Mouse (Mus musculus) limb, embryonic 11.5 days (tissue): ENCODE data around the gene Rnaseh2a. TPM values are rescaled to one million over a fixed set of nuclear protein-coding genes. Genes with fewer than 3 reads are reported as not detected.
A peak's percentile ranks its signal among the peaks of the same experiment; 100 is the strongest.

ENCODE experiments used
- ATAC-seq: fragments of 200-750 bp; cut with Nextera tagmentation; 2 replicates; pipeline ENCODE4 v1.8.0; 2017; ENCODE audit warnings: low read depth; ENCODE audit not compliant: insufficient number of reproducible peaks, low FRiP score, low TSS enrichment
- DNase-seq: peaks from one replicate; pipeline ENCODE4 v3.0.0-alpha.2; 2015; ENCODE audit warnings: low spot score
- H3K27ac ChIP-seq: fragments of 300-500 bp; sonication (generic); replicated peaks from 2 replicates; pipeline ENCODE4 v1.5.1; 2014; ENCODE audit warnings: low read depth, mild to moderate bottlenecking, low read length
- H3K27me3 ChIP-seq: fragments of 300-500 bp; sonication (generic); 2 replicates; pipeline ENCODE4 v1.6.1; 2014; ENCODE audit warnings: mild to moderate bottlenecking, low read length, mixed read lengths; ENCODE audit not compliant: control insufficient read depth, insufficient read depth
- H3K36me3 ChIP-seq: fragments of 300-500 bp; sonication (generic); 2 replicates; pipeline ENCODE4 v1.6.1; 2014; ENCODE audit warnings: mild to moderate bottlenecking, low read length, moderate library complexity, mixed read lengths; ENCODE audit not compliant: control insufficient read depth, insufficient read depth
- H3K4me1 ChIP-seq: fragments of 300-500 bp; sonication (generic); 2 replicates; pipeline ENCODE4 v1.6.1; 2014; ENCODE audit warnings: low read length, mixed read lengths; ENCODE audit not compliant: control insufficient read depth, insufficient read depth
- H3K4me2 ChIP-seq: fragments of 300-500 bp; sonication (generic); 2 replicates; pipeline ENCODE4 v1.6.1; 2014; ENCODE audit warnings: low read depth, mild to moderate bottlenecking, moderate library complexity; ENCODE audit not compliant: severe bottlenecking
- H3K4me3 ChIP-seq: fragments of 300-500 bp; sonication (generic); 2 replicates; pipeline ENCODE4 v1.5.1; 2014; ENCODE audit warnings: low read depth, low read length
- H3K9ac ChIP-seq: fragments of 300-500 bp; sonication (generic); 2 replicates; pipeline ENCODE4 v1.6.1; 2014; ENCODE audit warnings: mild to moderate bottlenecking, low read length
- H3K9me3 ChIP-seq: fragments of 300-500 bp; sonication (generic); 2 replicates; pipeline ENCODE4 v1.6.1; 2016; ENCODE audit warnings: low read length; ENCODE audit not compliant: control insufficient read depth
- WGBS: fragments of 180-500 bp; shearing (Covaris S2); extraction: QIAGEN DNeasy Blood & Tissue Kit; methylation state at CpG from one replicate; pipeline ENCODE4 v1.1.7; 2014; 5-methylcytosine and 5-hydroxymethylcytosine counted together
- polyA plus RNA-seq: library from polyadenylated mRNA; unstranded; fragments of >200 nt; fragmentation: Nextera tagmentation; extraction: Ambion mirVana; gene quantifications from 2 replicates; pipeline ENCODE4 v1.2.1, GENCODE M21; 2014

Gene Rnaseh2a
- polyA plus RNA-seq, 1 experiment from 2014 or later = 133 TPM

DNA sequence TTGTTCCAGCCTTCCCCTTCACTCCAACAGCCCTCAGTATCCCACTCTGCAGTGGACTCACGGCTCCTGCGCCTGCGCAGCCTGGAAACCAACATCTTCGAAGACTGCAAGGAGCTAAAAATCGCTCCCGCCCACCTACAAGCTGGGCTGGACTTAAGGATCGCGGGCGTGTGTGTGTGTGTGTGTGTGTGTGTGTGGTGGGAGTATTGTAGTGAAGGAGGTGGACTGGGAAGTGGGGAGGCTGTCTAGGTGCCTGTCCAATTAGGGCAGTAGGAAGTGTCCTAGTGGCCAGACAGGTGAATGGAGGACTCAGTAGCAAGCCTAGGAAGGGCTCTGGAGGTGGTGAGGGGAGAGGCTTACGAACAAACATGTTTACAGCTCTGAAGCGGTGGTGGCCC lies 24.3 kb downstream of the Rnaseh2a start:
- Histone ChIP-seq H3K9ac (no peak overlapping the region), H3K4me3 (no peak overlapping the region), H3K4me2 (peak overlapping the region; percentile 72; the same call in 1 of the 2 replicates), H3K27me3 (peaks cover 43% of the 10 kb centered on the region), H3K4me1 (peaks cover 9% of the 10 kb centered on the region), H3K9me3 (no peaks in the 10 kb centered on the region), H3K27ac (no peak overlapping the region), H3K36me3 (no peaks in the 10 kb centered on the region)
- DNase-seq = no peak
- WGBS = 4% methylated on average over 11 of the region's 11 CpGs
- ATAC-seq = 0 out of 2 replicates have a peak, but pooled peaks have one; percentile 20

DNA sequence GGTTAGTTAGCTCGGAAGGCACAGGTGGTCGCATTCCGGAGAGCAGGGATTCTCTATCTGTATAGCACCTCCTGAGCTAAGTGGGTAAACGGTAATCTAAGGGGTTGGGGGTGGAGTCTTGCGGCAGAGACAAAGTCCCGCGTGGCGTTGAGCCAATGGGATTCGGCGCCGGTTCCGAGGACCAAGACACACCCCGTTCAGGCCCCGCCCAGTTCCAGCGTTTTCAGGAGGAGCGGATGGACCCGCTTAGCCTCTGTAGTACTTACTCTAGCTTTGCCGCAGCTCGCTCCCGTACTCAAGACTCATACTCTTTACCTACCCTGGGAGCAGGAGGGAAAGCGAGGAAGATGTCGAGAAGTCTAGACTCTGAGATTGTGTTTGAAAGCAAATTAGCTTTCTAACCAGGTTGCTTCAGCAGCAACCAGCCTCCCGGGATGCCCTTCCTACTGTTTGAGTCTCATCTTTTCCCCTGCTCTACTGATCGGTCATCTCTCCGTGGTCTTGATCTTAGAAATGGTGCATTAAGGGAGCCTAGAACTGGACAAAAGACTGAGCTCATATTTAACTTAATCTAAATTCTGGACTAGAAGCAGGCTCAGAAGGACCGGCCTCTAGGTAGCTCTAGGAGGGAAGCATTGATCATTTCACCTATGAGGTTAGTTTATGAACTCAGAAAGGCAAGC lies 24.9 kb downstream of the Rnaseh2a start:
- Histone ChIP-seq H3K9ac (no peak overlapping the region), H3K4me2 (no peak overlapping the region), H3K36me3 (no peaks in the 10 kb centered on the region), H3K4me1 (peaks cover 9% of the 10 kb centered on the region), H3K27ac (no peak overlapping the region), H3K4me3 (no peak overlapping the region), H3K27me3 (peaks cover 40% of the 10 kb centered on the region), H3K9me3 (no peaks in the 10 kb centered on the region)
- 3% methylated on average over 26 of the region's 26 CpGs for WGBS
- DNase-seq (peak; percentile 62), ATAC-seq (0 out of 2 replicates have a peak, but pooled peaks have one; percentile 48)

DNA sequence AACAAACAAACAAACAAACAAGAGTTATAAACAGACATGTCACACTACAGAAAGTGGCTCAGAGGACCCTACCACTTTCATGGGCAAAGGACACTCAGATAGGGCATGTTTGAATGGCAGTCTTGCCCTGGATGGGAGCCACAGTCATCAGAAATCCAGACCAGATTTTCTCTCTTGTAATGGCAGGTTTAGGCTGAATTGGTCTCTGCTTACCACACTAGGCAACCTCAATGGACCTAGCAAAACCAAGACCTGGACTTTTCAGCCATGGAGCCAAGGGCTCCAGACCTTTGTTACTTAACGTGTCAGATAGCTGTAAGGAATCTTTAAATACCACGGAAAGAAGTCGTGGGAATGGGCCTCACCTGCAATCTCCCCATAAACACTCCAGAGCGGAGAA lies 25.9 kb downstream of the Rnaseh2a start:
- ATAC-seq (no peak), DNase-seq (no peak)
- Histone ChIP-seq H3K27me3 (peaks cover 40% of the 10 kb centered on the region), H3K9me3 (no peaks in the 10 kb centered on the region), H3K27ac (no peak overlapping the region), H3K36me3 (no peaks in the 10 kb centered on the region), H3K4me3 (no peak overlapping the region), H3K4me2 (no peak overlapping the region), H3K4me1 (peaks cover 9% of the 10 kb centered on the region), H3K9ac (no peak overlapping the region)
- WGBS = 18% methylated on average over 4 of the region's 4 CpGs

DNA sequence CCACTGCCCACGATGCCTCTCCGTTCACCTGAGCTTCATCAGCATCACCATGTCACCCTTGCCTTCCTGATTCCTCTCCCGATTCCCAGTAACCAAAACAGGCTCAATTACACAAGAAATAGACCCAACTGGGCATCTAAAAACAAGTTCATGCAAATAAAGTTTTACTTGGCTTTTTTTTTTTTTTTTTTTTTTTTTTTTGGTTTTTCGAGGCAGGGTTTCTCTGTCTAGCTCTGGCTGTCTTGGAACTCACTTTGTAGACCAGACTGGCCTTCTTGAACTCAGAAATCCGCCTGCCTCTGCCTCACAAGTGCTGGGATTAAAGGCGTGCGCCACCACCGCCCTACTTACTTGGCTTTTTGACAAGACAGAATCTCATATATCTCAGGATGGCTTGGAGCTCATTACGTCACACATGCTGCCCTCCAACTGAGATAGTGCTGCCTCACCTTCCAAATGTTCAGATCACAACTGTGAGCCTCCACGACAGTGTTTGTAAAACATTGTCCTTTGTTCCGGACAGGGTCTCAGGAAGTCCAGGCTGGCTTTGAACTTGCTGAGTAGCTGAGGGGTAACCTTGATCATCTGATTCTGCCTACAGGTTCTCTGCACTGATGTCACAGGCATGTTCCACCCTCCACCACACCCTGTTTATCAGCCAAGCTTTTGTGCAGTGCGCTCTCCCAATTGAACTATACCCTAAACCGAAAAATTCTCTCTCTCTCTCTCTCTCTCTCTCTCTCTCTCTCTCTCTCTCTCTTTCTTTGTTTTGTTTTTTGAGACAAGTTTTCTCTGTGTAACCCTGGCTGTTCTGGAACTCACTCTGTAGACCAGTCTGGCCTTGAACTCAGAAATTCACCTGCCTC lies 31.7 kb downstream of the Rnaseh2a start:
- Histone ChIP-seq H3K27ac (no peak overlapping the region), H3K4me3 (no peak overlapping the region), H3K27me3 (peaks cover 39% of the 10 kb centered on the region), H3K9ac (no peak overlapping the region), H3K4me1 (peaks cover 16% of the 10 kb centered on the region), H3K9me3 (no peaks in the 10 kb centered on the region; the same call in 1 of the 2 replicates), H3K4me2 (no peak overlapping the region; the same call in 1 of the 2 replicates), H3K36me3 (no peaks in the 10 kb centered on the region)
- DNase-seq (no peak), ATAC-seq (no peak)
- WGBS = 64% methylated on average over 13 of the region's 13 CpGs

DNA sequence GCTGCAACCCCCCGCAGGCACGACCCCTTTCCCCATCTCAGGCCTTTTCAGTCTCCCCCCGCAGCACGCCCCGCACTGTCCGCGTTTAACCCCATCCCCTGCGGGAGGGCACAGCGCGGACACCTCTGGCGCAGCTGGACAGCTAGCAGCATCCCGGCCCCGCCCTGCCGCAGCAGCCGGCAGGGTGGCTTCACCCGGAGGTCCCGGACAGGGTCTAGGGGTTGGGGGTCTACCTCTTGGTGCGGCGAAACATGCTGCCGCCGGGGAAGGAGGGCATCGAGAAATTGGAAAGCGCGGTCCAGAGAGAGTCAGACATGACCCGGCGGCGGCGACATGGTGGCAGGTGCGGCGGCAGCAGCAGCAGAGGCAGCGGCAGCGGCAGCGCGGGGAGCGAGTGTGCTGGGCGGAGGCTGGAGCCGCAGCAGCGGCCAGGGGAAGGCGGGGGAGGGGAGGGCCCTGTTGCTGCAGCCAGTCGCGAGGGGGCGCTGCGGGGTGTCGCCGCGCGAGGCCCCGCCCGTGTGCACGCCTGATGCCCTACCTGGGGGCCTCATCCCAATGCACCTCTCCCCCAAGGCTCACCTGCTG lies 32.5 kb downstream of the Rnaseh2a start, which contains the start of gene Mast1:
TSS of gene Mast1 (minus strand) at position 398 of the 585 bp plus-strand sequence.
- peak; percentile 73 for DNase-seq
- Histone ChIP-seq H3K36me3 (no peaks in the 10 kb centered on the region), H3K4me1 (peaks cover 16% of the 10 kb centered on the region), H3K27me3 (peaks cover 41% of the 10 kb centered on the region), H3K9me3 (no peaks in the 10 kb centered on the region; the same call in 1 of the 2 replicates), H3K9ac (peak within 1 kb of the TSS; percentile 40; the same call in 1 of the 2 replicates), H3K4me3 (peak within 1 kb of the TSS; percentile 40), H3K27ac (no peak within 1 kb of the TSS), H3K4me2 (peak within 1 kb of the TSS; percentile 69)
- under 1% methylated on average over 50 of the region's 50 CpGs for WGBS
- peak; percentile 27; the same call in 1 of the 2 replicates for ATAC-seq

DNA sequence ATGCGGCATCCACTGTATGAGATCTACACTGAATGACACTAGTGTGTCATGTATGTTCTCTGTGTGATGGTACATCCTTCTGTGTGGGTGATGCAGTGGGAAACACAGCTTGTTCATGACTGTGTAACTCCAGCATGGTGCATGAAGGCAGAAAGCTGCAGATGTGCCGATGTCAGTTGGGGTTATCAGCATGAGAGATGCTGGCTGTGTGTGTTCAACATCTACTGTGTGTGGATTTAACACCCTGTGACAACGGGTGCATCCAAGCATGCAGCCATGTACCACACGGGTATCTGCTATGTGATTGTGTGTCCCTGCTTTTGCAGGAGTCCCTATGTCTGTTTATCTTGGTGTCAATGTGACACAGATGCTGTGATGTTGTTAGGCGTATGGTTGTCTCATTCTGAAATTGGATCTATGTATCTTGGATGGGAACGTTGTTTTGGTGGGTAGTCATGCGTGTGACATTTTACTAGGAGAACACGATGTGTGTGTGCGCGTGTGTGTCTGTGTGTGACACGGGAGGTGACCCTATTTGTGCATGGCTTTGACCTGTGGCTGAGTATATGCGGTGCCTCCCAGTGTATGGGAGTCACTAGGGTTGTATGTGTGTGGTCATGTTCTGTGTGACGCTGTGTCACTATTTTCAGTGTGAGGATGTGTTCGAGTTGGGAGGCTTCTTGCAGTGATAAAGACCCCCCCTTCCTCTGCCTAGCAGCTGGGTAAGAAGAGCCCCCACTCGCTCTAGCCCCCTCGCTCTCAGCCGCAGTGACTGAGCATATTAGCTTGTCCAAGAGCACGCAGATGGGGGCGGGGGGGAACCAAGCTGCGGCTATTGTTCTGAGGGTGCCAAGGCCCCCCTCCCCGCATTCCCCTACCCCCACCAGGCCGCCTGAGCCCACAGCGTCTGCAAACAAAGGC lies 33.3 kb downstream of the Rnaseh2a start:
- Histone ChIP-seq H3K36me3 (no peaks in the 10 kb centered on the region), H3K4me3 (peak overlapping the region; percentile 40), H3K27ac (no peak overlapping the region), H3K4me1 (peaks cover 16% of the 10 kb centered on the region), H3K9me3 (no peaks in the 10 kb centered on the region; the same call in 1 of the 2 replicates), H3K27me3 (peaks cover 41% of the 10 kb centered on the region), H3K4me2 (peak overlapping the region; percentile 69), H3K9ac (no peak overlapping the region)
- 0 out of 2 replicates have a peak, but pooled peaks have one; percentile 42 for ATAC-seq
- 30% methylated on average over 23 of the region's 23 CpGs for WGBS
- no peak for DNase-seq

DNA sequence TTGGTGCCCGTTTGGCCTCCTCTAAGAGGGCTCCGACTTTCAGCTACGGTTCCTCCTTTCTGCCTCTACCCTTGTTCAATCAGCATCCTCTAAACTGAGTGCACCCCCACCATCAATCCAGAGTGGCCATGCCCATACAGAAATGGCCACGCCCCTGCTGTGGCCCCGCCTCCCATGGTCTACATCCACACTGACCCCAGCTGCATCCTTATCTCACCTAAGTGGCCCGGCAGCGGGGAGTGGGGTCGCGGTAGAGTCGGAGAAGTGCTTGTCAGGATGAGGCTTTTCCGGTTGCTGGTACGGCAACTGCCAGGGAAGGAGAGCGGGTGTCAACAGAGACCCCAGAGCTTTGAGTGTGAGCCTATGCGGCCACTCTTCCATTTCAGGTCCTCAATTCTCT lies 34.1 kb downstream of the Rnaseh2a start:
- peaks cover 42% of the 10 kb centered on the region for H3K27me3 ChIP-seq
- ATAC-seq = no peak

More for the DNA sequence above, 34.1 kb downstream of the Rnaseh2a start:
- Histone ChIP-seq H3K9me3 (no peaks in the 10 kb centered on the region; the same call in 1 of the 2 replicates), H3K9ac (no peak overlapping the region), H3K27ac (no peak overlapping the region), H3K4me3 (no peak overlapping the region), H3K4me2 (0 out of 2 replicates have a peak overlapping the region, but pooled peaks have one; percentile 24), H3K36me3 (no peaks in the 10 kb centered on the region), H3K4me1 (peaks cover 16% of the 10 kb centered on the region)
- 7% methylated on average over 14 of the region's 14 CpGs for WGBS
- no peak for DNase-seq
